Mouse (Mus musculus) monocyte, adult 2 months (primary cell): Measurements from ENCODE around the gene Smim20.

ENCODE experiments used
- DNase-seq, 2 experiments: peaks; one replicate each; pipeline ENCODE4 v3.0.0; 2022; ENCODE audit warnings: low spot score in 2 of 2, low read depth in 1 of 2

The Smim20 gene

DNA sequence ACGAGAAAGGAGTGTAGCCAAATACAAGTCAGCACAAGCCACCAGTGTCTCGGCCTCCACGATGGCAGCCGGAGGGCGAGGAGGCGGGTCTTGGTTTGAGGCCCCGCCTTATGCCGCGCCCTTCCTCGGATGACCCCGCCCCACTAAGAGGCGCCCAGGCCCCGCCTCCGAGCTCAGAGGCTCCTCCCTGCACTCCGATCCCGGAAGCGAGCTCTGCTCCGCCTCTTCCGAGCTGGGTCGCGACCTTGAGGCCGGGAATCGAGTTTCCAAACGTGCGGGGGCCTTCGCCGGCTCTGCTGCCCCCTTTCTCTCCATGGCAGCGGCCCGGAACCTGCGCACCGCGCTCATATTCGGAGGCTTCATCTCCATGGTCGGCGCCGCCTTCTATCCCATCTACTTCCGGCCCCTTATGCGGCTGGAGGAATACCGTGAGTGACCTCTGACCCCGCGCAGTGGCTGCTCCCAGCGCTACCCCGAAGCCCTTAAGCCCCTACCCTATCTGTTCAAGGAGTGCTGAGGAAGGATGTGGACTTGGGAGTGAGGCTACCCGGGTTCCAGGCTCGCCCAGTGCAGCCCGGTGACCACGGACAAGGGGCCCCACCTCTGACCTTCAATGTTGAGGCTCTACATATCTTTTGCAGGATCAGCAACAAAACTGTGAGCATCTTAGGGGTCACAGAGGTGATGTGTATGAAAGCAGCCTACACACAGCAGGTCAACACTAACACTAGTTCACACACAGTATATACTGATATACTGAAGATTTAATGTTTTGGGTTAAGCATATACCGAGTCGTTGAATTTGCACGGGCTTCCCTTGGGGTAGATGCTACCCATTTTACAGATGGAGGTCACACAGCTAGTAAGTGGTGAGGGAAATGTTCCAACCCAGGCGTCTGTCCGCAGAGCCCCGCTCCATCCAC, at the start of gene Smim20:
Gene Smim20 (plus strand): TSS at position 153 of the 923 bp plus-strand sequence.
- peak; percentile 43 to 78 for DNase-seq

- no peak for DNase-seq
Measured at GRCm38 (mm10) chr5:53225434-53225833, 41.4 kb upstream of the Smim20 start.

DNA sequence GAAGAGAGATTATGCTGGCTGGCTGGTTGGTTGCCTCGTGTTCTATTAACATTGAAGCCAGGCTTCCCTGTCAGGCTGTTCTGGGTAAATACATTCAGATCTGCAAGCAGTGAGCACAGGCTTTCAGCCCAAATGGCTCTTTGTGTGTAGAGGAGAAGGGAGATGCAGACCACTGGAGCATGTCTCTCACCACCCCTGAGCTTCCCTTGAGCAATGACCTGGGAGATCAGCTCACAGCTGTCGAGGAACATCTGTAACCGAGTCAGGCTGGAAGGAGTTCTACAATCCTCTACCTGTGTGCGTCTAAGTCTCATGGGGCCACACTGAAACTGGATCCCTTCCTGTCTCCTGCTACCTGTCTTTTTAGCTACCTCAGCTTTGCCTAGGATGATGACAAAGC, 36.3 kb upstream of the Smim20 start:
- no peak for DNase-seq

DNA sequence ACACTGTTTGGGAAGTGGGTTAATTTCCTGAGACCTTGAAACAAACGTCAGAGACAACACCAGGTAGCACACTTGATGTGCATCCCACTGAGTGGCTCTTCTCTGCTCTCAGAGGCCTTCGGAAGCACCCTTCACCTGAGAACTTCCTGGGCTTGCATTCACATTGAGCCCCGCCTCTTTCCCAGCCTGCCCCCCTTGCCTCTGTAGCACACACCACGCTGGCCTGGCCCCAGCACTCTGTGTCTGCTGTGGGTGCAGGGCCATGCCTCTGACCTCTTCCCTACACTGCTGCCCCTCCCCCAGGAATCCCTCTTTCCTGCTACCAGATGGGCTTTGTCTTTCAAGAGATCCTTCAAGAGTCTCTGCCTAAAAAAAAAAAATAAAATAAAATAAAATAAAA, 31.3 kb upstream of the Smim20 start:
- no peak for DNase-seq

- no peak for DNase-seq
Measured at GRCm38 (mm10) chr5:53236136-53236535, 30.7 kb upstream of the Smim20 start.

DNA sequence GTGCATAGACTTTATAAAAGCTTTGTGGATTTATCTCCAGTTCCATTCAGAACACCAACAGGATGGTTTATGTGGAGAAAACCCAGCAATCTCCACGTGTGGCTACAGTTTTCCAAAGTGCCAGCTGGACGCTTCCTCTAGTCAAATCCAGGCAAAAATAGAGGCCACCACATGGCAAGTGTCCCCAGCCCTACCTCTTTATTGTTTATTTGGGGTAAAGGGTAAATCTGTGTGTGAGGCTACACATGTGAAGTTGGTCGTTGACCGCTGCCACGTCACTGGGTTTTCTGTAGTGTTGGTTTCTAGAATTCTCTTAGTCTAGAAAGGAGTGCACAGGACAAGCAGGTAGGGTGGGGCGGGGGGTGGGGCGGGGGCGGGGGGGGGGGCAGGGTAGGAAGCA, 30.1 kb upstream of the Smim20 start:
- no peak for DNase-seq

DNA sequence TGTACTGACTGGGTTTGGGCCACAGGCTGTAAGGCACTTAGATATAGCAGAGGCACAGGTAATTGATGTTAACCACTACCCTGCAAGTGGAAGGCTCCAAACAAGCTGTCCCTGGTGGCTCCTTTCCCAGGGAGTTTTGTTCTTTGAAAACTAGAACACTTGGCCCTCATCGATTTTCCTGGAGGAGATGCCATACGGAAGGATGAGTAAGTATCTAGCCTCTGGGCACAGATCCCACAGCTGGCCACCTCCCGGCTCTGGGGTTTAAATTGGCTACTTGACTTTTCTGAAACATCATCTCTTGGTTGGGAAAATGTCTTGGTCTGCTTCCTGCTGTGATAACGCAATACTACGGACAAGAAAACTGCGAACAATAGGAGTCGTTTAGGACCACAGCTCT, 28.1 kb upstream of the Smim20 start:
- no peak for DNase-seq

DNA sequence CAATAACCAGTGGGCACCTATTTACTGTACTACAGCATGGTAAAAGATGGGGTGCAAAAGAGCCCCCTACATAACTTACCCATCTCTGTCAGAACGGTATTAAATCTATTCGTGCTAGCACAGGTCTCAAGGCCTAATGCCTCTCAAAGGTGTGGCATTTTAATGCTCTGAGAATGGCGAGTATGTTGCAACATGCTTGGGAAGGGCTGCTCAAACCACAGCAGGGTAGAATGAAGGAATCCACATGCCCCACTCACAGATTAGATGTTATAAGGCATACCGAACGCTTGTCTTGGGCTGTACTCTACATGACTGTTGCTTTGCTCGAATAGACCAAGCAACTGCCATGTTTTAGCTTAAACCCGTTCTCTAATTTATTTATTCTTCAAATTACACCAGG, 27.7 kb upstream of the Smim20 start:
- no peak for DNase-seq

DNA sequence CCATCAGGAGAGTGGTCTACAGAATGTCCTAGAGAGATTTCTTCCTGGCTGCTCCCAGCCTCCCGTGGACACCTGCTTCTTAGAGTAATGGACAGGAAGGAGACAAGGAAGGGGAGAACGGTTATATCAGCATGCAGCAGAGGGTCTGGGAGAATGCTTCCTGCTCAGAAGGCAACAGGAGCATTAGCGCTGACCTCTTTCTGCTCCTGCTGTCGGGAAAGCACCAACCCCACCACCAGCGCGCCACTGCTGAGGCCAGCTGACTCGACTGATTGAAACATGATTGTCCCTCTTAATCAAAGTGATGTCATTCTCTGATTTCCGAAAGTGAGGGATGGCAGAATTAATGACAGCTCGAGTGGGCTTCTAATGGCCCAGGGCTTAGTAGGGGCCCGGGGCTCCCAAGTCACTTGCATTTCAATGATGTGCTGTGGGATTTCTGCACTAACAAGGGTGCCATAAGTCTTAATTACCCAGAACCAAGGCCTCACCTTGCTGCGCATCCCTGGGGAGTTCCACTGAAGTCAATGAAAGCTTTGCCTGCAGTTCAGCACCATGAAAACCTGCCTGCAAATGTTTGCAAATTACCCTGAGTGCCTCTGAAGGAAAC, 26.9 kb upstream of the Smim20 start:
- no peak for DNase-seq

DNA sequence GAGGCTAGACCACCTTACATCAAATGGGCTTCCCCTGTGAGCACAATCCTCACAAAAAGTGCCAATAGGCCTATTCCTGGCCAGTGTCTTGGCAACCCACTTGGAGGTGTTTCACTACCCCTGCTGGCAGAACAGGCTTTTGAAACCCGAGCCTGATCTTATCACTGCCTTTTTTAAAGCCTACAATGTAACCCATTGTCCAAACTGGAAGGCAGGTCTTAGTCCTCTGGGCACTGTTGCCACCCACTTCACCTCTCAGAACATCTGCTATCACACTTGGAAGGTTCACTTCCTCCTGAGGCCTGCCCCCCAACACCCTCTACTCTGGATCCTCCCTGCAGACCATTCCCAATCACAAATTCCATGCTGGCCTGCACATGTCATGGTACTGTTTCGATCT, 25.8 kb upstream of the Smim20 start:
- no peak for DNase-seq

GRCm38 (mm10) chr5:53241963-53242362, 24.9 kb upstream of the Smim20 start:
- DNase-seq = no peak

- DNase-seq = no peak
Measured at GRCm38 (mm10) chr5:53242865-53243499, 23.9 kb upstream of the Smim20 start.

GRCm38 (mm10) chr5:53243933-53244332, 22.9 kb upstream of the Smim20 start:
- no peak for DNase-seq

- no peak for DNase-seq
Measured at GRCm38 (mm10) chr5:53248499-53248898, 18.4 kb upstream of the Smim20 start.

GRCm38 (mm10) chr5:53249431-53250061, 17.3 kb upstream of the Smim20 start:
- no peak for DNase-seq

DNA sequence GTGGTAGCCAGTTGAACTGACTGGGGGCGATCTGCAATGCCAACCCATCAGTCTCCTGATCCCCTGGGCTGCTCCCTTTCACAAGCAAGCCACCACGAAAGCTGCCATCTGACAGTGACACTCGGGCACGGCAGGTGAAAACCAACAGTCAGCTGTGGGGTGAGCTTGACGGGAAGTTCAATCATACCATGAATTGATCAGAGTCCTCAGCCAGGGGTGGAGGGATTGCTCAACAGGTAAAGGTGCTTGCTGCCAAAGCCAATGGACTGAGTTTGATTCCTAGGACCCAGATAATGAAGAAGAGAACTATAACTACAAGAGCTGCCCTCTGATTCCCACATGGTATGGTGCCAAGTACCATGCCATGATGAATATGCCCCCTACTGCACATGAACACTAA, 12.7 kb upstream of the Smim20 start:
- no peak for DNase-seq

DNA sequence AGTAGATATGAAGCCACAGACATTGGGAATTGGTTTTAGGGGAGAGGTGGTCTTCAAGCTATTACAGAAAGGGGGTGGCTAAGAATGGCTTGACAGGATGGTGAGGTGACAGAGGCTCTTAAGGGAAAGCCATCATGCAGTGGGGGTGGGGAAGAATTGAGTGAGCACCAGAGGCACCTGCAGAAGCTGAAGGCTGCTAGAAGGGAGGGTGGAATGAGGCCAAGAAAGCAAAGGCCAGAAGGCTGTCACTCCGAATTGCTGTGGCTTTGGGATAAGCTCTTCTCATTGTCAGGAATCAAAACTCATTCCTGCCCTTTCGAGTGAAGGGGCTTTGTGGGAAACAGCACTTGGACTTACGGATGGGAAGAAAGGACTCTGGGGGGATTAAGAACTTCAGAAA, 12.1 kb upstream of the Smim20 start:
- DNase-seq = no peak

DNA sequence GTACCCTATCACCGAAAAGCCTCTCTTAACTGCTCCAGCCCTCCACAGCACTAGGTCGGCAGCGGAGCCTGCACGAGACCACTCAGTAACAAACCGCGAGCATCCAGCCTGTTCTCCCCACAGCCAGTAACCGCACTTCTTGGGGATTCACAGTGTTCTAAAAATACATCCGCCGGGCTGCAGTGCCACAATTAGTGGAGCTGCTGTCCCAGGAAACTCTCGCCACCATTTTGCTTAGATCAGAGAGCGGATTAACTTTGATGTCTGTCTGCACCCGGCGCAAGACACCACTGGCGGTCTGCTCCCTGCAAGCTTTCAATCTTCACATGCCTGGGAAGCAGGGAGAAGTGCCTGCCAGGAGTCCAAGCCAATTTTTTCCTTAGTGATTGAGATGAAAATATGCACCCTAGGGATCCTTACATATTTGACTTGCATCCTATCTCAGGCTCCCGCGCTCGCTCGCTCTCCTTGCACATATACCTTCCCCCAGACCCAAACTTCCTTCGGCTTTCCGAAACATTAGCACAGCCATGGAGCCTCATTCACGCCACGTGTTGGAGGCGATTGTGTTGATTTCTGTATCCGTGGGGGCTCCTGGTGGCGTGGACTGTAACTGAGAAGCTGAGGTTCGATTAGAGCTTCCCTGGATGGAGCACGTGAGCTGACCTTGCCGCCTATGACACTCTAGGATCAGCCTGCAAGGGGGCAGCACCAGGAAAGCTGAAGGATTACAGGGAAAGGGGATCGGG, 8.7 kb upstream of the Smim20 start:
- DNase-seq = no peak

- DNase-seq = no peak
Measured at GRCm38 (mm10) chr5:53259894-53260293, 7.0 kb upstream of the Smim20 start.

GRCm38 (mm10) chr5:53261999-53262398, 4.9 kb upstream of the Smim20 start:
- no peak for DNase-seq

- DNase-seq = no peak
Measured at GRCm38 (mm10) chr5:53264061-53264460, 2.8 kb upstream of the Smim20 start.
